In the genomic region with DNA sequence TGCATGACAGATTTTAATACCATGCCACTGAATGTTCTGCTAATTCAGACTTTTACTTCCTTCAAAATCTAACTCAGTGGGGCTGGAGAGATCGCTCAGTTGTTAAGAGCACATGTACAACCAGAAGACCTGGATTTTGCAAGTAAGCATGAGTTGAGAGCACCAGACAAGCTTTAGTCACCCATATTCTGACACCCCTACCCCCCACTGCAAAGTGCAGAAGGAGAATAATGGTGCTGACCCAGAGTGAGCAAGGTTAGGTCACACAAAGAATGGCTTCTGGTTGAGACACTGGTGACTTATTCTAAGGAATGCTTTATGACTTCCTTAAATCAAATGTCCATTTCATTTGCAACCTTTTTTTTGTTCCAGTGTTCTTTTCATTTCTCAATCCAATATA, we compare ENCODE assay signal across 33 mouse cellular contexts. TPM values are rescaled to one million over a fixed set of nuclear protein-coding genes. Genes with fewer than 3 reads are reported as not detected.
"Had no signal": no experiment of that assay in that cellular context is flagged by ENCODE, and none has a peak within 500 bp of the region (broad histone marks: within the 10 kb centered on the region; RNA-seq: fewer than 3 reads in every experiment).

No protein-coding gene starts in this region.

RNA-seq across cellular contexts. Expression of gene Cyp3a41b, which starts 20.4 kb away (rescaled TPM):
- total RNA-seq: common myeloid progenitor, adult 5-6 weeks; forebrain, postnatal 0 days; gastrocnemius, adult 18-20 months; gastrocnemius, adult 2 months; gastrocnemius, adult 8-10 months; gastrocnemius, postnatal 10 days; gastrocnemius, postnatal 14 days; gastrocnemius, postnatal 25 days; gastrocnemius, postnatal 36 days; gastrocnemius, postnatal 4 days; granulocyte monocyte progenitor cell, adult 5-6 weeks; heart, adult 18-20 months; heart, adult 2 months; heart, adult 8-10 months had no signal
- polyA plus RNA-seq: cortical plate, adult 2 months; embryonic facial prominence, embryonic 10.5 days; embryonic facial prominence, embryonic 11.5 days; embryonic facial prominence, embryonic 12.5 days; embryonic facial prominence, embryonic 13.5 days; embryonic facial prominence, embryonic 14.5 days; embryonic facial prominence, embryonic 15.5 days; erythroblast, embryonic 14.5 days; forebrain, embryonic 10.5 days; forebrain, embryonic 11.5 days; forebrain, embryonic 12.5 days; forebrain, embryonic 13.5 days; forebrain, embryonic 14.5 days; forebrain, embryonic 15.5 days; forebrain, embryonic 16.5 days; forebrain, postnatal 0 days; frontal cortex, adult 2 months; gonadal fat pad, adult 2 months; heart, adult 2 months; heart, embryonic 10.5 days; heart, embryonic 11.5 days had no signal
